Mouse (Mus musculus): ENCODE results near the gene Stat2.

Stat2 gene

GRCm38 (mm10) chr10:128270287-128270841 lies at the start of gene Stat2:
TSS of gene Stat2 (plus strand) at chr10:128270559.
- peak; percentile 98 for DNase-seq

GRCm38 (mm10) chr10:128221533-128222286 lies 48.6 kb upstream of the Stat2 start:
- DNase-seq = no peak

GRCm38 (mm10) chr10:128225064-128225463 lies 45.3 kb upstream of the Stat2 start:
- no peak for DNase-seq

GRCm38 (mm10) chr10:128225538-128225937 lies 44.8 kb upstream of the Stat2 start, which contains the start of gene Mip:
TSS of gene Mip (plus strand) at chr10:128225838.
- DNase-seq = no peak

- no peak for DNase-seq
Measured at GRCm38 (mm10) chr10:128227592-128227991, 42.8 kb upstream of the Stat2 start.

GRCm38 (mm10) chr10:128228009-128228408 lies 42.4 kb upstream of the Stat2 start:
- DNase-seq = no peak

- no peak for DNase-seq
Measured at GRCm38 (mm10) chr10:128230582-128230981, 39.8 kb upstream of the Stat2 start.

- no peak for DNase-seq
Measured at GRCm38 (mm10) chr10:128231146-128231545, 39.2 kb upstream of the Stat2 start.

GRCm38 (mm10) chr10:128231697-128232419 lies 38.5 kb upstream of the Stat2 start, which contains the start of gene Timeless:
TSS of gene Timeless (plus strand) at chr10:128232065.
- peak; percentile 92 for DNase-seq

GRCm38 (mm10) chr10:128232420-128232985 lies 37.9 kb upstream of the Stat2 start:
- DNase-seq = peak; percentile 79

GRCm38 (mm10) chr10:128236321-128236720 lies 34.0 kb upstream of the Stat2 start:
- no peak for DNase-seq

- DNase-seq = peak; percentile 20
Measured at GRCm38 (mm10) chr10:128237807-128238480, 32.4 kb upstream of the Stat2 start.

- no peak for DNase-seq
Measured at GRCm38 (mm10) chr10:128239140-128239539, 31.2 kb upstream of the Stat2 start.

- DNase-seq = no peak
Measured at GRCm38 (mm10) chr10:128240131-128240530, 30.2 kb upstream of the Stat2 start.

GRCm38 (mm10) chr10:128243252-128243651 lies 27.1 kb upstream of the Stat2 start:
- DNase-seq = no peak

- DNase-seq = no peak
Measured at GRCm38 (mm10) chr10:128244121-128244520, 26.2 kb upstream of the Stat2 start.

GRCm38 (mm10) chr10:128247020-128247732 lies 23.2 kb upstream of the Stat2 start:
- peak; percentile 73 for DNase-seq

GRCm38 (mm10) chr10:128250565-128250964 lies 19.8 kb upstream of the Stat2 start:
- DNase-seq = no peak

GRCm38 (mm10) chr10:128253677-128254255 lies 16.6 kb upstream of the Stat2 start, which contains the start of gene Apon:
TSS of gene Apon (plus strand) at chr10:128254096.
- no peak for DNase-seq

GRCm38 (mm10) chr10:128255925-128256324 lies 14.4 kb upstream of the Stat2 start:
- DNase-seq = no peak

GRCm38 (mm10) chr10:128256328-128256727 lies 14.0 kb upstream of the Stat2 start:
- DNase-seq = no peak

- DNase-seq = no peak
Measured at GRCm38 (mm10) chr10:128258953-128259352, 11.4 kb upstream of the Stat2 start.
